Mouse (Mus musculus) naive thymus-derived CD4-positive, alpha-beta T cell, adult 2 months (primary cell): Measurements from ENCODE around the gene Cpn1.

Experiments used
- DNase-seq: peaks from one replicate; pipeline ENCODE4 v3.0.0-alpha.2; 2011; ENCODE audit warnings: low read depth

The Cpn1 gene

GRCm38 (mm10) chr19:43939171-43939768 is 47.1 kb downstream of the Cpn1 start:
- DNase-seq, result no peak

GRCm38 (mm10) chr19:43938355-43938754 is 48.0 kb downstream of the Cpn1 start:
- no peak for DNase-seq

GRCm38 (mm10) chr19:43930926-43931325 is 55.4 kb downstream of the Cpn1 start:
- DNase-seq, result no peak

GRCm38 (mm10) chr19:43930366-43930765 is 56.0 kb downstream of the Cpn1 start:
- DNase-seq, result no peak

GRCm38 (mm10) chr19:43929869-43930268 is 56.5 kb downstream of the Cpn1 start:
- DNase-seq, result no peak

GRCm38 (mm10) chr19:43927967-43928366 is 58.4 kb downstream of the Cpn1 start:
- DNase-seq, result no peak

GRCm38 (mm10) chr19:43927057-43927456 is 59.3 kb downstream of the Cpn1 start:
- no peak for DNase-seq

- no peak for DNase-seq
These were observed 60.0 kb downstream of the Cpn1 start for GRCm38 (mm10) chr19:43926141-43926987.

GRCm38 (mm10) chr19:43924361-43924760 is 62.0 kb downstream of the Cpn1 start:
- DNase-seq, result no peak

GRCm38 (mm10) chr19:43922963-43923362 is 63.4 kb downstream of the Cpn1 start:
- DNase-seq, result no peak

GRCm38 (mm10) chr19:43921410-43921809 is 64.9 kb downstream of the Cpn1 start:
- DNase-seq, result peak; percentile 45

GRCm38 (mm10) chr19:43920453-43921300 is 65.7 kb downstream of the Cpn1 start:
- no peak for DNase-seq

- no peak for DNase-seq
These were observed 66.5 kb downstream of the Cpn1 start for GRCm38 (mm10) chr19:43919841-43920240.

GRCm38 (mm10) chr19:43918834-43919233 is 67.5 kb downstream of the Cpn1 start:
- no peak for DNase-seq

GRCm38 (mm10) chr19:43917763-43918162 is 68.6 kb downstream of the Cpn1 start:
- DNase-seq, result no peak

GRCm38 (mm10) chr19:43917406-43917691 is 69.0 kb downstream of the Cpn1 start:
- DNase-seq, result no peak

GRCm38 (mm10) chr19:43916586-43917405 is 69.6 kb downstream of the Cpn1 start:
- peak; percentile 61 for DNase-seq

GRCm38 (mm10) chr19:43915431-43915830 is 70.9 kb downstream of the Cpn1 start:
- no peak for DNase-seq

GRCm38 (mm10) chr19:43914986-43915385 is 71.4 kb downstream of the Cpn1 start:
- DNase-seq, result no peak

GRCm38 (mm10) chr19:43912775-43913486 is 73.4 kb downstream of the Cpn1 start:
- no peak for DNase-seq

GRCm38 (mm10) chr19:43906492-43906891 is 79.9 kb downstream of the Cpn1 start:
- peak; percentile 18 for DNase-seq
